7 mouse cellular contexts compared by ENCODE assay signal in the genomic region with DNA sequence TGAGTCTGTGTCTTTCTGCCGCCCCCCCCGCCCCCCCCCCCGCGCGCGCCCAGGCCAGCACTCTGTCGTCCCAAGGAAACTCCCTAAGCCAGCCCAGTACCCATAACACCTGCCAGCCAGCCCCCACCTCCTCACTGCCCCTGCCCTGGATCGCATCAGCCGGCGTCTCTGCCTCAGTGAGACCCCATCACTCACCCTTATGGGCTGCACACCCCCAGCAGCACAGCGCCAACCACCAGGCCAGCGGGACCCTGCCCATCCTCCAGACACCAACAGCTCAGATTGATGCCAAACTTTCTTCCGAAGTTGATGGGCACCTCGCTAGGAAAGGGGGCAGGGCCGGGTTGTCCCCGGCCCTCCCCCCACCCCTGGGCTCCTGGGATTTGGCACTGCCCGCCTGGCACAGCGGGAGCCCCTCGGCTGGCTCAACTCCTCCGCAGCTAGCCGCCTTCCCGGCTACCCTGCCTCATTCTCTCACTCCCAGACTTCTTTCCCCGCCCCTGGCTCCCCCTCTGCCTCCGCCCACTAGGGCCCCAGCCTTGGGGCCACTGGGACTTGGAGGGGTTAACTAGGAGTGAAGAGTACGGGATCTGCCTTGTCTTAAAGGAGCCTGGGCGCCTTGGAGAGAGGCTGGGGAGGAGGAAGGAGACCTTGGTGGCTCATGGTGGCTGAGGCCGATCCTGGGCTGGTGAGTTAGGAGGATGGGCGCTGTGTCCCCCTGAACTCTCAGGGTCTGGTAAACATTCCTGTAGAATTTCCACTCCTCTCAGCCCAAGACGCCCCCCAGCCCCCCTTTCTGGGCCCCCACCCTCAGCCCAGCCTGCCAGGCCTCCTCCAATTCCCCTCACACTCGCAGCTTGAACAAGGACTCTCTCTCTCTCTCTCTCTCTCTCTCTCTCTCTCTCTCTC. TPM values are rescaled to one million over a fixed set of nuclear protein-coding genes. Genes with fewer than 3 reads are reported as not detected.
DNase-seq lines count a peak whose midpoint lies in the region; ATAC-seq and TF ChIP-seq lines count a peak whose summit lies in the region.

Gene Axl (minus strand): TSS at position 486 of the 909 bp plus-strand sequence.

- H3K4me2 ChIP-seq in hindbrain, embryonic 15.5 days = peak within 1 kb of the TSS; percentile 67

- H3K4me3 ChIP-seq in hindbrain, embryonic 15.5 days = peak within 1 kb of the TSS; percentile 40
- H3K4me3 ChIP-seq in left cerebral cortex, adult 2 months = peak within 1 kb of the TSS; percentile 34

- DNase-seq in adrenal gland, postnatal 14 days = peak; percentile 71
- DNase-seq in embryo, embryonic 10.5 days (ENCODE audit: low spot score) = peak; percentile 84
- peak; percentile 71 for DNase-seq in gastrocnemius, postnatal 10 days
- DNase-seq in left cerebral cortex, adult 2 months (ENCODE audit: extremely low spot score in 1 of 2, low spot score in 2 of 2) = peak; percentile 25 to 33
- DNase-seq in lung, postnatal 36 days = peak; percentile 71
- peak; percentile 59 to 70 for DNase-seq in right cerebral cortex, postnatal 10 days (ENCODE audit: low spot score in 2 of 2)

- H3K36me3 ChIP-seq in hindbrain, embryonic 15.5 days = no peaks in the 10 kb centered on the region

- peak; percentile 85 for ATAC-seq in hindbrain, embryonic 15.5 days (ENCODE audit: low FRiP score, low read depth)

- intact Hi-C loops in left cerebral cortex, adult 2 months (cut with DNase I) = no loop called here

- no peaks in the 10 kb centered on the region for H3K9me3 ChIP-seq in hindbrain, embryonic 15.5 days

- H3K27me3 ChIP-seq in hindbrain, embryonic 15.5 days = no peaks in the 10 kb centered on the region

- H3K9ac ChIP-seq in hindbrain, embryonic 15.5 days = peak within 1 kb of the TSS; percentile 23

- H3K27ac ChIP-seq in hindbrain, embryonic 15.5 days (replicated peaks) = peak within 1 kb of the TSS; percentile 65; the same call in 1 of the 2 replicates
- H3K27ac ChIP-seq in left cerebral cortex, adult 2 months = no peak within 1 kb of the TSS

- no peak for TF ChIP-seq CTCF in left cerebral cortex, adult 2 months (IDR thresholded peaks at IDR 0.05)

- WGBS in hindbrain, embryonic 15.5 days = under 1% methylated on average over 30 of the region's 30 CpGs

- peaks cover 15% of the 10 kb centered on the region for H3K4me1 ChIP-seq in hindbrain, embryonic 15.5 days (replicated peaks)

RNA-seq across cellular contexts. Expression of gene Axl, which starts in this region (rescaled TPM):
- 44.8 and 57.9 TPM in 2 replicates for total RNA-seq in adrenal gland, postnatal 14 days (2021)
- total RNA-seq in gastrocnemius, postnatal 10 days (2021) = 100 to 1,000 TPM in 1 of 2 experiments, 10 to 100 TPM in 1; 89.3 to 110 TPM
- 22.5 and 23.1 TPM in 2 replicates for polyA plus RNA-seq in hindbrain, embryonic 15.5 days (2015; fragmentation: Nextera tagmentation; extraction: Ambion mirVana)
- 10 to 100 TPM; 33.2 to 40.5 TPM for total RNA-seq in left cerebral cortex, adult 2 months (2021)

Comparison
In these comparisons a context has a peak if more than half of its experiments do, and no peak if none do; other contexts are left out.
1. DNase-seq: peak in every context shown above with its lines; median percentile 84 in embryo, embryonic 10.5 days; 71 in adrenal gland, postnatal 14 days; 71 in gastrocnemius, postnatal 10 days; 71 in lung, postnatal 36 days; 64 in right cerebral cortex, postnatal 10 days; 29 in left cerebral cortex, adult 2 months.